Mouse (Mus musculus) left cerebral cortex, postnatal 10 days (tissue): ENCODE measurements around the gene Clic5. TPM values are rescaled to one million over a fixed set of nuclear protein-coding genes. Genes with fewer than 3 reads are reported as not detected.

Experiments
- DNase-seq, 2 experiments: peaks; one replicate each; pipeline ENCODE4 v3.0.0; 2021 to 2022; ENCODE audit warnings: low spot score in 2 of 2, mixed read lengths in 1 of 2; ENCODE audit errors: extremely low spot score in 1 of 2
- intact Hi-C: fragments of 180-260 bp; cut with DNase I; formaldehyde crosslinking; loops from one replicate; pipeline ENCODE4 v1.15.1; 2025
- total RNA-seq, 2 experiments: library from RNA; stranded (reverse); gene quantifications; 2 replicates each; pipeline ENCODE4 v1.2.3; 2021

Clic5 gene
- total RNA-seq, 2 experiments from 2014 or later, result 2.3 to 2.7 TPM

DNA sequence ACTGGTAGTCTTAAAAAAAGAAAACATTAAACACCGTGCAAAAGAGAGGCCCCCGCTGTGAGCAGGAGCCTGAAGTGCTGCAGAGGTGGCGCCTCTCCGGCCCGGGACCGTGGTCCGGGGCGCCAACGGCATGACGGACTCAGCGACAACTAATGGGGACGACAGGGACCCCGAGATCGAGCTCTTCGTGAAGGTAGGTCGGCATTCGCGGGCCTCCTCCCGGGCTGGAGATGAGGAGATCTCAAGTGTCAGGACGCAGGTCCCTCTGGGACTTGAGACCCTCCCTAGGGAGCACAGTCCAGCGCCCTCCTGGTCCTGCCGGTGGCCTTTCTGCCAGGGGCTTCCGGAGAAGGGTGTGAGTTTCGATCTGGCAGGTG, 373 bp downstream of the Clic5 start:
- intact Hi-C loops, result no loop called here
- DNase-seq, result no peak

DNA sequence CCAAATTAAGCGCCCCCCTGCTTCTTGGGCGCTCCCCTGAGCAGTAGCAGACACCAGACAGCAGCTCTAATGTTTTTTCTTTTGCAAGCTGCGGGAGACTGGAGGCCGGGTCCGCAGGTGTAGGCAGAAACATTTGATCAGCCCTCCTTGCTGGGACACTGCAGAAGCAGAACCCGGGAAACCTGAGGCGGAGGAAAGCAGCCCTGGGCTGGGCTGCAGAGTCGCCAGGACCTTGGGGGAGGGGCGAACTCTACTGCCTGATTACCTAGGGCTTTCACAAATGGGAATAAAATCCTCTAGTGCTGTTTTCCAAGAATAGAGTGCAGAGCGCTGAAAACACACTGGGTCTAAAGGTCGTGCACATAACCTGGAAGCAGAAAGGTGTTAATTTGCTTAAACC, 1.3 kb downstream of the Clic5 start:
- DNase-seq, result peak in 1 of 2 experiments; percentile 28
- intact Hi-C loops, result no loop called here

DNA sequence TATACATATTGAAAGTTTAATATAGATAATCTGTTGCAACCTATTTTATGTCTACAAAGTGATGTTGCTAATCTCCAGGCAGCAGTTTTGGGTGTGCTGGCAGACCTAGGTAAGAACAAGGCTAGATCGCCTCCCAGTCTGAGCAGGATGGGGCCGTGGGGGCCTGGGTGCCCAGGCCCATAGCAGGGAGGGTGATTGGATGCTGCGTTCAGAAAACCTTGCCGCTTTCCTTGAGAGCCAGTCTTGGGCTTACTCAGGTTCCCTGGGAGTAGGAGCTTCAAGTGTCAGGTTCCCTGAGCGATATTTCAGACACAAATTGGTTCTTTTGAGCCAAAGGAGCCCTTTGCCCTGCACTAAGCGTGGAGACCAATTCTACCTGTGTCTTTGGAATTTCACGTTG, 1.9 kb downstream of the Clic5 start:
- no peak for DNase-seq
- intact Hi-C loops, result no loop called here

DNA sequence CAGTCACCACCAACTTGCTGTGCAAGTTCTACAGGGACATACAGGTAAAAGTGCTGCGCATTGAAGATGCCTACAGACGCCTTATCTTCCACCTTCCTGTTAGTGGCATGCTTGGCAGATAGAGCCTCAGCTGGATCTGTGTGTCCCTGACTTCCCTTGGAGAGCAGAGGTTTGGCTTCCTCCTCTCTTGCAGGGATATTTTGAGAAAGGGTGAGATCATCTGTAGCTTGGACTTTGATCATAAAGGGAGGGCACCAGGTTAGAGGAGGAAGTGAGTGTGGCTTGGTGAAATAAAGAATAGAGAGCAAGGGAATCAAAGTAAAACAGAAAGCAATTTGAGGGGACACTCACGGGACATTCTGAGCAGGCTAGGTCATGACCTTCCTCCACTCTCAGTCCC, 4.6 kb downstream of the Clic5 start:
- DNase-seq, result no peak
- intact Hi-C loops, result no loop called here

DNA sequence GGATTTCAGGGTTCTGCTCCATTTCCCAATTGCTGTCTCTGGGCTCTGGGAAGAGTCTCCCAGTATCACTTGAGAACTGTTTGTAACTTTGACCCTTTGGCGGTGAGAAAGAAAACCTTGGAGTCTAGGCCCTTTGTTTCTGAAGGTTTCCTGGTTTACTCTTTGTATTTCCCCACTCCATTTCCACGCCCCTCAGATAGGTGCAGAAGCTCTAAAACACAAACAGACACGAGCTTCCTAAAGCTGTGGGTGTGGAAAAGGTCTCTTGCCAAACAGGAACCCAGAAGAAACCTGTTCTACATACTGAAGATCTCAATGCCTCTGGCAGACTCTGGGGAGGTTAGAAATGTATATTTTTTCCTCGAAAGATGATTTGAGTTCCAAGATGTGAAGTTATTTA, 10.8 kb downstream of the Clic5 start:
- intact Hi-C loops, result no loop called here

DNA sequence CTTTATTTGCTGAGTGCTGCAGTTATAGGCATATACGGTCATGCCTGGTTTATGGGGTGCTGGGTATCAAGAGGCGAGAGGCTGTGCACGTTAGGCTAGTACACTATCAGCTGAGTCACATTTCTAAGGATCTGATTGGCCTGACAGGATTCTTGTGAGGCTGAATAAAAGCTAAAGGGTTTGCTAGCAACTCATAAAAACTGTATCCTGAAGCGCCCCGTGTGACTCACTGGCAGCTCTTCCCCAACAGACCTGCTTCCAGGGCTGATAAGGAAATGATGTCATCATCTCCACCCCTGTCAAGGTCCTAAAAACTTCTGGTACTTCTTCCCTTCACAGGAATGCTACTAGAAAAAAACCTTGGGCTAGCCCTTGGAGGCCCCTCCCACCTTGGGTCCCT, 14.6 kb downstream of the Clic5 start:
- DNase-seq, result no peak
- intact Hi-C loops, result no loop called here

More for the DNA sequence above, 10.8 kb downstream of the Clic5 start:
- DNase-seq, result no peak

DNA sequence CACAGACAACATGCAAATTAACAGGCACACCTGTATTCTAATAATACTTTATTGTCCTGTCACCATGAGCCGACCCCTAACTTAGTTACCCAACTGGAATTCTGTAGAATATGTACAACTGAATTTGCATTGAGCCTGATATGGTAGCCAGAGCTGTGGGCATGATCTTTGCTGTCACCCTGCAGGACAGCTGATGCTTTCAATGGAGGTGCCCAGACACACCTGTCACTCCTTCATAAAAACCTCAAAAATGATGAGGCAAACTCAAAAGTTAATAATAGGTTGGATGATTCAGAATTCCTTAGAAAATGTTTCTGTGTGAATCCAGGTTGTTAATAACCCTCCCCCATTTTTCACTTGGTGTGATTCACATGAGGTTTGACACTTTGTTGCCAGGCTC, 16.4 kb downstream of the Clic5 start:
- intact Hi-C loops, result no loop called here
- DNase-seq, result no peak

DNA sequence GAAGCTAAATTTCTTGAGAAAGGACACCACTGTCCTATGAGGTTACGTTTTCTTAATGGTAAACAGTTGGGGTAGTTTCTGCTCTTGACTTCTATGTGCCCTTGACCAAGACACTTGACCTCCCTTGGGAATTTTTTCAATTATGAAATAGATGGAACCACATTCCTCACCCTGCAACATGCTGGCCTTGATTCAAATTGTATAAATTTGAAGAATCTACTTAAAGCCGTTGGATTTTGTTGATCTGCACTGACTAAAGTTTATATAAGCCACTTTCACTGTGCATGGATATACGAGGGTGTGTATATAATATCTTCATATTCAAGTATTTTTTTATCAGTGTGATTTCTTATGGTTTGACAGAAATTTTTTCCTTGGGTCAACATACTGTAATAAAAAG, 17.2 kb downstream of the Clic5 start:
- no peak for DNase-seq
- intact Hi-C loops, result no loop called here

DNA sequence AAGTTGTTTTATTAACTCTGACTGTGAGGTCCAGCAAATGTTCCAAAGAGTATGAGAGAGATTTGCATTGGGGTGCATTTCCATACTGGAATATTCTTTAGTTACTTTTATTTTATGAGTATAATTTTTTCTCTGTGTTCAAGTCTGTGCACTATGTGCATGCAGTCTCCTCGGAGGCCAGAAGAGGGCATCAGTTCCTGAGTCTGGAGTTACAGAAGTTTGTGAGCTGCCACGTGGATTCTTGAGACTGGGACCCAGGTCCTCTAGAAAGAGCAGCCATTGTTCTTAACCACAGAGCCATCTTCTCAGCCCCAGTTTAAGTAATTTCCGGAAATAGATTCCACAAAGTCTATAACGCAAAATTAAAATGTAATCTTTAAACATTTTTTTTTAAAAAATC, 20.5 kb downstream of the Clic5 start:
- no peak for DNase-seq
- intact Hi-C loops, result no loop called here

DNA sequence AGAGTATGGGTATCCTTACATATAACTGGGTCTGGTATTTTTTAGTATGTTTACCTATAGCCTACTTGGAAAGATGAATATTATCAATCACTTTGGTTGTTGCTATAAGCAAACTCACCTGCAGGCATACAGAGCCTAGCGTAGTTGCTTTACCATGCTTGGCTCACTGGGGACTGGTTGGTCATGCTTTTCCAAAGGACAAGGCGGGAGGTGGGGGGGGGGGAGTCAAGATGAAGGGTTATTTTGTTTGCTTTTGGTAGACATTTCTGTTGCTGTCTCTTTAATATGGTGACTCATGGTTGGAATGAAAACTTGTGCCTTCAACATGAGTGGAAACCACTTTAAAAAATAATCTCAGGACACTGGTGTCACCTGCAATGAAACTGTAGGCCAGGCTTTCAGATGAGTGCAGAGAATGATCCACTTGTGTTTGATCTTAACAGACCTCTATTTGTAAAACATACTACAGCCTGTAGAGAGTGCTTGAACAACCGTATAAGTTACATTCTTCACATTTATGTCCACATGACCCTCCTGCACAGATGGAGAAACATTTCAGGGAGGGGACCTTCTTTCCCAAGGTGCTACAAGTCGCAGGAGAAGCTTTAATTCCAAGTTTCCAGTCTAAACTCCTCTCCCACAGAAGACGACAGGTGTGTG, 24.7 kb downstream of the Clic5 start:
- DNase-seq, result no peak
- intact Hi-C loops, result no loop called here

DNA sequence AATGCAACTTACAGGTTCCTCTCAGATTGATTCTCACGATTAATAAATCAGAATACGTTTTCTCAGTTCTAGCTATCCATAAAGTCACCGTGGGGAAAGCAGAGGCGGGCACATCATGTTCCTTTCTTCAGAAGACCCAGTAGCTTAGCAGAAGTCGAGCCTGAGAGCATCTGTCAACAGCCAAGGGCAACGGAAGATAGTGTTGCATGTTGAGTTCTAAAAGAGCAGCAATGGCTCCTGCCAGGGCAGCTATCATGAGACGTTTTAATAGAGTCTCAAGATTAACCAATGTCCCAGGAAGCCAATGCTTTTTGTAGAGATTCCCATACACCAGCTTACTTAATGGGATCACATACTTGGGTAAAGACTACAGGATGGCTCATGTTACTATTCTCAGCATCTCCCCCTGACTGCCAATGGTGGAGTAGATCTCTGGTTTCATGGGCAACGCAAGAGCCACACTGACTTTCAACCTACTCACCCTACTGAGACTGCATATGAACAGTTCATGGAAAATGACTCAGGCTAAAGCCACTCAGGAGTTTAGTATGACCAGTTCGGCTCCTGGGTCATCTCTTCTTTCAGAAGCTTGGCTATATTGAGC, 26.9 kb downstream of the Clic5 start:
- DNase-seq, result no peak
- intact Hi-C loops, result no loop called here

DNA sequence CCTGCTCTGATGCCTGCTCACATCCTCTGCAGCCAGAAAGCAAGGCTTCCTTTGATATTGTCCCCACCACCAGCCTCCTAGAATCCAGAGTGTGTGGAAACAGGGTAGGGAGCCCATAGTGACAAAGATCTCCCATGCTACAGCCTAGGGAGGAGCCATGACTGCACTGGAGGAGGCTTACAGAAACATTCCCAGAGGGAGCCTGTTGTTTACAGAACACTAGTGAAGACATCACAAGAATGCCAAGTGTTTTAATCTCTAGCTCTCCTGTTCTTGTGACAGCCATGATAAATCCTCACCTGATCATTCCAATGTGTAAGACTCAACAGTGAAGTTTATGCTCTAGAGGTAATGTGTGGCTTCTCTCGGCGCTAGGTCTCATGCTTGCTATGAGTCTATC, 28.8 kb downstream of the Clic5 start:
- intact Hi-C loops, result no loop called here
- no peak for DNase-seq

DNA sequence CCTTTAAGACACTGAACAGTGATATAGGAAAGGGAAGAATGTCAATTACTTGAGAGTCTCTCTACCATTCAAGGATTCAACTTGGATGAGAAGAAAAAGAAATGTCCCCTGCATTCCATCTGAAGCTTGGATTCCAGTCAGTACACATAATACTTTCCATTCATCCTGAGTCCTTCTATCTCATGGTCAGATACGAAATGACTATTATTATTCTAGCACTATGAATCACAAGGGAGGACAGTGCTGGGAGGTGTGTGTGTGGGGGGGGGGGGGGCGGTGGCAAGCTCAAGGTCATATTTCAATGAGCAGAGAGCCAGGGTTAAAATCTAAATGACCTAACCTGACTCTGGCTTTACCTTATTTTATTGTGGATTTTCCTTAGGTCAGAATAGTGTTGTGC, 31.6 kb downstream of the Clic5 start:
- intact Hi-C loops, result no loop called here
- no peak for DNase-seq

DNA sequence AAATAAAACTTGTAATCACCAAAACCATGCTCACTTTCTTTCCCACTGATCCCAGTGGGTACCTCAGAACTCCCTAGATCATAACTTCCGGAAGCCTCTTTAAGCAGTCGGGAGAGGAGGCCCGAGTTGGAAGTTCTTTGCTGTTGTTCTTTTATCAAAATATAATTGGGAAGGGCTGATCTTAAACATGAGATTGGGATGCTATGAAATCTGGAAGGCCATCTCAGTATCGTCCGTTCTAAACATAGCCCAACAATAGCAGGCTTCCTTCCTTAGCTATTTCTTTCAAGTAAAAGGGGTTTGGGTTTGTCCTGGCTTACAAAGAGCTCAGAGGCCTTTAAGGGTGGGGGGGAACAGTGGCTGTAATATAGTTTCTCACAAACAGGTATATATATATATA, 40.0 kb downstream of the Clic5 start:
- intact Hi-C loops, result no loop called here
- no peak for DNase-seq

DNA sequence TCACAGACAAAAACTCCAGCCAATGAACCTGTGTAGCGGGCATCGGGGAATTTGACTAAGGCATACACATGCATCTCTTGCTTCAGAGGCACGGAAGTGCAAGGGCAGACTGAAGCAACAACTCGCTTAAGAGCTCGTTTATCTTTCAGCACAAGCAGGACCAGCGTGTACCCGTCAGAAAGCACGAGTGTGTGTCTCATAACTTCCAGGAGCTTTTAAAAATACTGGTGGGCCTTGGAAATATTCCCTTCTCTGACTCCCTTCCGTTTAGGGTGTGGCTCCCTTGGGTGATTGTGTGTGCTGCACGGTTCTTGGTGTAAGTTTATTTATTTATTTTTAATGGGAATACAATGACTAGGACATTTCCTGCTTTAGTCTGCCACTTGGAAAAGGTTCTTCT, 41.7 kb downstream of the Clic5 start:
- intact Hi-C loops, result no loop called here
- peak in 1 of 2 experiments; percentile 35 for DNase-seq

DNA sequence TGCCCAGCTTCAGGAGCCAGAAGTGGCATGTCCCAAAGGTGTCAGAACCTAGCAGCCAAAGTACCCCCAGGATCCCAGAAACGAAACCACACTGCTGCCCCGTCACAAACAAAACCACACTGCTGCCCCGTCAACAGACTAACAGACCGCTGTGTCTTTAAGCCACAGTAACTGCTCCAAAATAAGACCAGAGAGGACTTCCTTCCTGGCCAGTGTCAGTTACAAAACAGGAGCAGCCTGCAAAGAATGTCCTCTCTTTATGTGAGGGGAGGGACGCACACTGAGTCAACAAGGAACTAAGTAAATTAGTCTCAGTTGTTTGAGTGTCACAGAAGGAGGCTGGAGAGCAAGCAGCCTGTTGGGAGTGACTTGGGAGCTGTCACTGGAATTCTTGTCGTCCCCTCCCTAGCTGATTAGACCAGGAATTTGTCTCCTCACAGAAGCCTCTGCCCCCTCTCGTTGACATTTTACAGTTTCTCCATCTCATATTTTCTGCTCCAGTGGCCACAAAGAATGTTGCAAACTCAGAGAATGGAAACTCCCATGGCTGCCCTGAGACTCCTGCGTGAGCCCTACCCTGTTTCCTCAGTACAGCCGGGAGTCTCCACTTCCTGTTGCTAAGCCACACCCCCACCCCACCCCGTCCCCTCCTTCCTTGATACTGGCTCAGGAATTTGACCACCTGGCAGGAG, 50.8 kb downstream of the Clic5 start:
- intact Hi-C loops, result no loop called here
- peak in 1 of 2 experiments; percentile 50 for DNase-seq

DNA sequence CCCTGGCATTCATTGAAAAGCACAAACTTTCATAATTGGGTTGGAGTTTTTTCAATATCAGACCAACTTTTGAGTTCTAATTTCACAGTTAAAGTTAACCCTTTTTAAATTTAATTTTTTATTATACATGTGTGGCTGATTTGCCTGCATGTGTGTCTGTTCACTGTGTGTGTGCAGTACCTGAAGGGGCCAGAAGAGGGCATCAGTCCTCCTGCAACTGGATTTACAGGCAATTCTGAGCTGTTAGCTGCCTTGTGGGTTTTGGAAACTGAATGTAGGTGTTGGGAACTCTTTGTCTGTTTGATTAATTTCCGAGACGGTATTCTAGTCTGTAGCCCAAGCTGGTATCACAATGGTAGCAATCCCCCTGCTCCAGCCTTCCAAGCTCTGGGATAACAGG, 52.4 kb downstream of the Clic5 start:
- DNase-seq, result no peak
- intact Hi-C loops, result no loop called here

DNA sequence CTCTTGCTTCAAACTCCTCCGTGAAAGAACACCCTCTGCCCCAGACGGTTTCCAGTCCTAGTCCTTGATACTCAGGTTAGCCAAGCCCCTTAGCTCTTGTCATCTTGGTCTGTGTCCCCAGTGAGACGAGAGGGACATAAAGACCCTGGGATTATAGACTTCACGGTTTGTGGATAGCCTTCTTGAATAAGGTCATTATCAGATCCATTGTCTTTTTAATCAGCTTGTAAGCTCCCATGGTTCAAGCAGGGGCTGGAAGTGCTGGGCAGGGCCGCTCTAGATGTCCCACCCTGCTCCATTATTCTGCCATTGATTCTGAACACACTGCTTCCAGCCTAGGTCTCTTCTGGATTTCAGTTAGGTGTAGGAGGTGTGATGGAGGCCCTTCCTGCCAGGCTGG, 55.7 kb downstream of the Clic5 start:
- DNase-seq, result no peak
- intact Hi-C loops, result no loop called here

DNA sequence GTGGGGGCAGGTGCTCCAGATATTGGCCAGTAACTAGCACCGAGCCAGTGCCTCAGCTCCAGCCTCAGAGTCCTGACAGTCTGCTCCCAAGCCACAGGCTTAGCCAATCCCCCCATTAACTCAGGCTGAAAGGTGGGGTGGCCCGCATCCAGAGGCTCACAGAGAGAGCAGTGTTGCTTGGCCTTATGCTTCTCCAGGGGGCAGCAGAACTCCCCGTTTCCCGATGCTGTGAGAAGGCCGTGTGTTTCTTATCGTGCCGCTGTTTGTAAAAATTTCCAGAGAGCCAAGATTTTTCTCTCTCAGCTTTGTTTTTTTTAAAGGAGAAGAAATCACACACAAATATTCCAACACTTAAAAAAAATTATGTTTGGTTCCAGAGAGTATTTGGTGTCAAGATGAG, 56.2 kb downstream of the Clic5 start:
- intact Hi-C loops, result no loop called here
- DNase-seq, result no peak

DNA sequence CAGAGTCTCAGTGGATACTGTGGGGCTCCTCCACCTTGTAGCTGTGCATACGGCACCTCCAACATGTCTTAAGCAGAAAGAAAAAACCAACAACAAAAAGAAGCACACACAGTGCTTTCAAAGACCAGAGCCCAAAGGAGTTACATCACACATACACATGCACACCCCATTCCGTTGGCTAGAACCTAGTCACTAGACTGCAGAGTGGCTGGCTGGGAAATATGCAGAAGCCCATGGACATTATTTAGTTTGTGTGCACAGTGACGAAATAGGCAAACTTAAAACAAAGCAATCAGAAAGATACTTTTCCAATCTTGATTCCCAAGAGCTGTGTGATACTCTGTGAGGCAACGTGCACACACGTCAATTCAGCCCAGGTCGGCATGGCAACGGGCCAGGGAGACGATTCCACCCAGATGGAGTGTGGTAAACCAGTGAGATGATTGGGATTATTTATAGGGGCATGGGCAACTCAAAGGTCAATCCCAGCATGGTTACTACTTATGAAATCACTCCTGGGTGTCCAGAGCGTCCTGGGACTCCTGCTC, 57.8 kb downstream of the Clic5 start:
- intact Hi-C loops, result no loop called here
- DNase-seq, result no peak
